Mouse (Mus musculus) heart, embryonic 11.5 days (tissue): ENCODE data around the gene Gm3336. TPM values are rescaled to one million over a fixed set of nuclear protein-coding genes. Genes with fewer than 3 reads are reported as not detected.

Experiments
- ATAC-seq: fragments of 200-750 bp; cut with Nextera tagmentation; replicated peaks from 2 replicates; pipeline ENCODE4 v1.8.0; 2017; ENCODE audit warnings: moderate library complexity; ENCODE audit not compliant: insufficient number of reproducible peaks, low FRiP score, low TSS enrichment
- H3K27ac ChIP-seq: fragments of 300-500 bp; sonication (generic); 2 replicates; pipeline ENCODE4 v1.5.1; 2014; ENCODE audit warnings: mild to moderate bottlenecking, low read depth, low read length
- H3K27me3 ChIP-seq: fragments of 300-500 bp; sonication (generic); 2 replicates; pipeline ENCODE4 v1.6.1; 2014; ENCODE audit warnings: mild to moderate bottlenecking, low read length, mixed read lengths; ENCODE audit not compliant: control insufficient read depth, insufficient read depth
- H3K36me3 ChIP-seq: fragments of 300-500 bp; sonication (generic); 2 replicates; pipeline ENCODE4 v1.6.1; 2014; ENCODE audit warnings: mild to moderate bottlenecking, low read length, moderate library complexity, mixed read lengths; ENCODE audit not compliant: control insufficient read depth, insufficient read depth
- H3K4me1 ChIP-seq: fragments of 300-500 bp; sonication (generic); 2 replicates; pipeline ENCODE4 v1.6.1; 2014; ENCODE audit warnings: low read length; ENCODE audit not compliant: control insufficient read depth, insufficient read depth
- H3K4me2 ChIP-seq: fragments of 300-500 bp; sonication (generic); 2 replicates; pipeline ENCODE4 v1.6.1; 2014; ENCODE audit warnings: mild to moderate bottlenecking, moderate library complexity
- H3K4me3 ChIP-seq: fragments of 300-500 bp; sonication (generic); 2 replicates; pipeline ENCODE4 v1.5.1; 2014; ENCODE audit warnings: low read depth, low read length
- H3K9ac ChIP-seq: fragments of 300-500 bp; sonication (generic); 2 replicates; pipeline ENCODE4 v1.6.1; 2014; ENCODE audit warnings: mild to moderate bottlenecking, low read depth, low read length, moderate library complexity
- H3K9me3 ChIP-seq: fragments of 300-500 bp; sonication (generic); replicated peaks from 2 replicates; pipeline ENCODE4 v1.6.1; 2016; ENCODE audit warnings: low read length; ENCODE audit not compliant: control insufficient read depth
- WGBS: fragments of 180-500 bp; shearing (Covaris S2); extraction: QIAGEN DNeasy Blood & Tissue Kit; methylation state at CpG from one replicate; pipeline ENCODE4 v1.1.7; 2014; ENCODE audit not compliant: insufficient replicate concordance; 5-methylcytosine and 5-hydroxymethylcytosine counted together
- polyA plus RNA-seq: library from polyadenylated mRNA; unstranded; fragments of >200 nt; fragmentation: Nextera tagmentation; extraction: Ambion mirVana; gene quantifications from 2 replicates; pipeline ENCODE4 v1.2.1, GENCODE M21; 2014

Gm3336 gene
- polyA plus RNA-seq, 1 experiment from 2014 or later = not detected

DNA sequence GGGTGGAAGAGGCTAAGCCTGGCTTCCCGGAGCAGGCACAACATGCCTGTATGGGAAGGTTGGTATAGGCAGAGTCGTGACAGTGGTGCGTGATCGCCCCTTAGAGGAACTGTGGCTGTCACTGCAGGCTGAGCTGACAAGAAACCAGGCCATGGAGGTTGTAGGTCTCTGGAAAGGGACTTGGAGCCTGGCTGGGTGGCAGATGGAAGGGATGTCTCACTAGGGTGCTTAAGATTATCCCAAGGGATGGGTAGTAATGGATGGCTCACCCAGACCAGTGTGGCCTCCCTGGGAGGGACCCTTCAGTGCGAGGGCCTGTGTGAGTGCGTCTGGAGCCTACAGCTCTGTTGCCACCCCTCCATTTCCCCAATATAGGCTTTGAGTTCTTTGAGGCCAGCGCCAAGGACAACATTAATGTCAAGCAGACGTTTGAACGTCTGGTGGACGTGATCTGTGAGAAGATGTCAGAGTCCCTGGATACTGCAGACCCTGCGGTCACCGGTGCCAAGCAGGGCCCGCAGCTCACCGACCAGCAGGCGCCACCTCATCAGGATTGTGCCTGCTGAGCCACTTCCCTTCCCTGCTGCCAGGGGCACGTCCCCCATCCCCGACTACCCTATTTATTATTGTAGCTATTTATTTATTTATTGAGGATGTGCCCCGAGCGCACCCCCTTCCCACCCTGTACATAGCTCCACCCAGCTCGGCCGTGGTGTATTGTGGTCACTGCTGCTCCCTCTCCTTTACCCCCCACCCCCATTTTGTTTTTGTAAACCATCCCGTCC lies 39.4 kb downstream of the Gm3336 start:
- no peak overlapping the region for H3K4me3 ChIP-seq
- H3K36me3 ChIP-seq = peaks cover 3% of the 10 kb centered on the region; the same call in 1 of the 2 replicates
- WGBS = 72% methylated on average over 22 of the region's 22 CpGs
- no peak overlapping the region for H3K4me2 ChIP-seq
- no peak overlapping the region for H3K9ac ChIP-seq
- H3K27ac ChIP-seq = no peak overlapping the region
- H3K27me3 ChIP-seq = 0 out of 2 replicates have a peak, but pooled peaks cover 4% of the 10 kb centered on the region
- no peak for ATAC-seq
- H3K9me3 ChIP-seq = no peaks in the 10 kb centered on the region
- peaks cover 16% of the 10 kb centered on the region; the same call in 1 of the 2 replicates for H3K4me1 ChIP-seq

DNA sequence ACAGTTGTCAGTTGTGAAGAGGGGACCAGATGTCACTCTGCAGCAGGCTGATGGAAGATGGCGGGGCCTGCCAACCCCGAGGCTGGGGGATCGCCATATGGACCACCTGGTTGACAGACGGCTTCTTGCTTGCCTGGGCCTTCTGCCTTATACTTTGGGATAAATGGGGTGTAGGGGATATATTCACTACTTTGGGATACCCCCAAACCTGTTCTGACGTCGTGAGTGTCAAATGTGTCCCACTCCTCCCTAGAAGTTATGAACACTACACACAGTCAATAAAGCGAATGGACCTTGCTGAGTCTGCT lies 39.9 kb downstream of the Gm3336 start:
- WGBS = 87% methylated on average over 7 of the region's 7 CpGs
- Histone ChIP-seq H3K4me1 (peaks cover 14% of the 10 kb centered on the region; the same call in 1 of the 2 replicates), H3K4me3 (no peak overlapping the region), H3K36me3 (peaks cover 3% of the 10 kb centered on the region; the same call in 1 of the 2 replicates), H3K27ac (no peak overlapping the region), H3K4me2 (no peak overlapping the region), H3K27me3 (0 out of 2 replicates have a peak, but pooled peaks cover 4% of the 10 kb centered on the region), H3K9ac (no peak overlapping the region), H3K9me3 (no peaks in the 10 kb centered on the region)
- no peak for ATAC-seq

GRCm38 (mm10) chr8:70758616-70759561 lies 40.5 kb downstream of the Gm3336 start:
- Histone ChIP-seq H3K9me3 (no peaks in the 10 kb centered on the region), H3K4me3 (no peak overlapping the region), H3K27me3 (0 out of 2 replicates have a peak, but pooled peaks cover 4% of the 10 kb centered on the region), H3K36me3 (peaks cover 3% of the 10 kb centered on the region; the same call in 1 of the 2 replicates), H3K27ac (no peak overlapping the region), H3K4me1 (peaks cover 12% of the 10 kb centered on the region; the same call in 1 of the 2 replicates), H3K4me2 (peak overlapping the region; percentile 14), H3K9ac (no peak overlapping the region)
- ATAC-seq = no peak
- 68% methylated on average over 19 of the region's 19 CpGs for WGBS

GRCm38 (mm10) chr8:70760350-70760749 lies 42.0 kb downstream of the Gm3336 start:
- no peaks in the 10 kb centered on the region for H3K9me3 ChIP-seq
- H3K36me3 ChIP-seq = peaks cover 3% of the 10 kb centered on the region; the same call in 1 of the 2 replicates
- peak overlapping the region; percentile 74 for H3K4me3 ChIP-seq
- peak overlapping the region; percentile 73 for H3K27ac ChIP-seq
- ATAC-seq = no peak
- 2% methylated on average over 20 of the region's 22 CpGs for WGBS
- peaks cover 16% of the 10 kb centered on the region; the same call in 1 of the 2 replicates for H3K4me1 ChIP-seq
- H3K4me2 ChIP-seq = peak overlapping the region; percentile 99
- peak overlapping the region; percentile 84 for H3K9ac ChIP-seq
- H3K27me3 ChIP-seq = 0 out of 2 replicates have a peak, but pooled peaks cover 4% of the 10 kb centered on the region

DNA sequence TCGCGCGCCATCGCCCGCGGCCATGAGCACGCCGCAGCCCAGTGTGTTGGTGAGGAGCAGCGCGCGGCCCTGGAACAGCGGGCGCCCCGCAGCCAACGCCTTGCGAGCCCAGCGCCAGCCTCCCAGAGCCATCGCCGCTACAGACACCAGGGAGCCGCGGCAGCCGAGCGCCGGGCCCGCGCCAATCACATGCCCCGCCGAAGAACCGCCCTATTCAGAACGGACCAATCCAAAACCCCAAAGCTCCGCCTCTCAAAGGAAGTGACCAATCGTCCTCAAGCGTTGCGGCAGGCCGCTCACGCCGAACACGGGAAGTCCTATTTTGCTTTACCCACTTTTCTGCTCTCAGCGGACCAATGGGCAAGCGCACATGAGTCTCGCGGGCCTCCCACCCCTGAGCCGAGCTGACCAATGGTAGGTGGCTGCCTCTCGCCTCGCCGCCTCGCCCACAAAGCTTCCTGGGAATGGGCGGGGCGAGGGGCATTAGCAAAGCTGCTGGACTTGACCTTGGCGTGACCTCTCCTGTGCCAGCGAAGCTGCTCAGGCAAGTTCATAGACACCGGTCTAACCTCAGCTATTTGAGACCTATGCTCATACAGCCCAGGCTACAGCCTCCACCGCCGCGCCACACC lies 42.5 kb downstream of the Gm3336 start, which contains the start of gene Mpv17l2:
Mpv17l2 (minus strand) TSS at position 172 of the 632 bp plus-strand sequence.
- WGBS = 1% methylated on average over 55 of the region's 55 CpGs
- H3K4me2 ChIP-seq = peak within 1 kb of the TSS; percentile 99
- peak within 1 kb of the TSS; percentile 74 for H3K4me3 ChIP-seq
- H3K9ac ChIP-seq = peak within 1 kb of the TSS; percentile 84
- H3K36me3 ChIP-seq = peaks cover 3% of the 10 kb centered on the region; the same call in 1 of the 2 replicates
- peak within 1 kb of the TSS; percentile 75 for H3K27ac ChIP-seq
- H3K9me3 ChIP-seq = no peaks in the 10 kb centered on the region
- ATAC-seq = peak; percentile 92
- 0 out of 2 replicates have a peak, but pooled peaks cover 4% of the 10 kb centered on the region for H3K27me3 ChIP-seq
- H3K4me1 ChIP-seq = peaks cover 20% of the 10 kb centered on the region

DNA sequence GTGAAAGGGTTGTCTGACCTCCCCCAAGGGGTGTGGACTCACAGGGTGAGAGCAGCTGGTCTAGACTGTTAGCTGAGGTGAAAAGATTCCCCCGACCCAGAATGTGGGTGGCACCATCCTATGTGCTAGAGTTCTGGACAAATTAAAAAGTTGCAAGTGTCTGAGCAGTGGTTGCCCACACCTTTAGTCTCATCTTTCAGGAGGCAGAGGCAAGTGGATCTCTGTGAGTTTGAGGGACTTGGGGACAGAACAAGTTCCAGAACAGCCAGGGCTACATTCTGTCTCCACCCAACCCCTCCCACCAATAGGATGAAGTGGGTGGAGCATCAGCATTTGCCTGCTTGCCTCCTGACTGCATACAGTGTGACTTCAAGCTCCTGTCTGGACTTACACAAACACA lies 43.8 kb downstream of the Gm3336 start:
- Histone ChIP-seq H3K27ac (peak overlapping the region; percentile 2; the same call in 1 of the 2 replicates), H3K4me3 (no peak overlapping the region), H3K36me3 (peaks cover 3% of the 10 kb centered on the region; the same call in 1 of the 2 replicates), H3K4me1 (peaks cover 31% of the 10 kb centered on the region), H3K9me3 (no peaks in the 10 kb centered on the region), H3K4me2 (no peak overlapping the region), H3K9ac (no peak overlapping the region), H3K27me3 (no peaks in the 10 kb centered on the region)
- no peak for ATAC-seq
- WGBS = 50% methylated on average over 1 of the region's 1 CpGs

GRCm38 (mm10) chr8:70763354-70763753 lies 45.0 kb downstream of the Gm3336 start:
- no peaks in the 10 kb centered on the region for H3K9me3 ChIP-seq
- ATAC-seq = no peak
- 0 out of 2 replicates have a peak overlapping the region, but pooled peaks have one; percentile 25 for H3K27ac ChIP-seq
- peaks cover 2% of the 10 kb centered on the region; the same call in 1 of the 2 replicates for H3K27me3 ChIP-seq
- H3K4me2 ChIP-seq = no peak overlapping the region; the same call in 1 of the 2 replicates
- H3K36me3 ChIP-seq = peaks cover 5% of the 10 kb centered on the region; the same call in 1 of the 2 replicates
- no peak overlapping the region for H3K9ac ChIP-seq
- 7% methylated on average over 3 of the region's 3 CpGs for WGBS
- peaks cover 31% of the 10 kb centered on the region for H3K4me1 ChIP-seq
- H3K4me3 ChIP-seq = no peak overlapping the region
